Mouse (Mus musculus) stomach, embryonic 15.5 days (tissue): ENCODE measurements at regions not wholly inside any gene's neighbourhood (a gene's known extent, or its start where the extent isn't known, plus 50 kb on each side); places are given as distances from the start of the nearest gene placed in this dataset.

Experiments used
- ATAC-seq: fragments of 200-750 bp; cut with Nextera tagmentation; 2 replicates; pipeline ENCODE4 v1.8.0; 2017; ENCODE audit warnings: low read depth, moderate number of reproducible peaks, moderate TSS enrichment; ENCODE audit not compliant: insufficient read depth, low FRiP score
- H3K27ac ChIP-seq: fragments of 300-500 bp; sonication (generic); 2 replicates; pipeline ENCODE4 v1.5.1; 2015; ENCODE audit warnings: mild to moderate bottlenecking, inconsistent platforms
- H3K27me3 ChIP-seq: fragments of 300-500 bp; sonication (generic); replicated peaks from 2 replicates; pipeline ENCODE4 v1.6.1; 2015; ENCODE audit warnings: inconsistent platforms
- H3K36me3 ChIP-seq: fragments of 300-500 bp; sonication (generic); 2 replicates; pipeline ENCODE4 v1.6.1; 2015; ENCODE audit warnings: inconsistent platforms
- H3K4me1 ChIP-seq: fragments of 300-500 bp; sonication (generic); 2 replicates; pipeline ENCODE4 v1.6.1; 2015; ENCODE audit warnings: inconsistent platforms
- H3K4me2 ChIP-seq: fragments of 300-500 bp; sonication (generic); 2 replicates; pipeline ENCODE4 v1.6.1; 2015; ENCODE audit warnings: mild to moderate bottlenecking, inconsistent platforms
- H3K4me3 ChIP-seq: fragments of 300-500 bp; sonication (generic); replicated peaks from 2 replicates; pipeline ENCODE4 v1.5.1; 2015; ENCODE audit warnings: inconsistent platforms
- H3K9ac ChIP-seq: fragments of 300-500 bp; sonication (generic); 2 replicates; pipeline ENCODE4 v1.6.1; 2015; ENCODE audit warnings: inconsistent platforms
- H3K9me3 ChIP-seq: fragments of 300-500 bp; sonication (generic); 2 replicates; pipeline ENCODE4 v1.6.1; 2016; ENCODE audit warnings: inconsistent platforms
- WGBS: fragments of 180-500 bp; shearing (Covaris S2); methylation state at CpG from one replicate; pipeline ENCODE4 v1.1.7; 2015; 5-methylcytosine and 5-hydroxymethylcytosine counted together

GRCm38 (mm10) chr12:16151170-16151702, 334.5 kb upstream of the Trib2 start:
- no peak overlapping the region for H3K27ac ChIP-seq
- no peaks in the 10 kb centered on the region for H3K36me3 ChIP-seq
- no peaks in the 10 kb centered on the region for H3K27me3 ChIP-seq
- no peaks in the 10 kb centered on the region for H3K9me3 ChIP-seq
- no peak overlapping the region for H3K9ac ChIP-seq
- no peak overlapping the region for H3K4me2 ChIP-seq
- WGBS = 42% methylated on average over 5 of the region's 5 CpGs
- H3K4me3 ChIP-seq = no peak overlapping the region
- no peak for ATAC-seq
- H3K4me1 ChIP-seq = no peaks in the 10 kb centered on the region

GRCm38 (mm10) chr12:16146919-16147318, 330.2 kb upstream of the Trib2 start:
- Histone ChIP-seq H3K27ac (no peak overlapping the region), H3K4me3 (no peak overlapping the region), H3K9ac (no peak overlapping the region), H3K4me2 (no peak overlapping the region), H3K36me3 (no peaks in the 10 kb centered on the region), H3K27me3 (no peaks in the 10 kb centered on the region), H3K9me3 (no peaks in the 10 kb centered on the region), H3K4me1 (no peaks in the 10 kb centered on the region)
- ATAC-seq = no peak
- 67% methylated on average over 2 of the region's 2 CpGs for WGBS

DNA sequence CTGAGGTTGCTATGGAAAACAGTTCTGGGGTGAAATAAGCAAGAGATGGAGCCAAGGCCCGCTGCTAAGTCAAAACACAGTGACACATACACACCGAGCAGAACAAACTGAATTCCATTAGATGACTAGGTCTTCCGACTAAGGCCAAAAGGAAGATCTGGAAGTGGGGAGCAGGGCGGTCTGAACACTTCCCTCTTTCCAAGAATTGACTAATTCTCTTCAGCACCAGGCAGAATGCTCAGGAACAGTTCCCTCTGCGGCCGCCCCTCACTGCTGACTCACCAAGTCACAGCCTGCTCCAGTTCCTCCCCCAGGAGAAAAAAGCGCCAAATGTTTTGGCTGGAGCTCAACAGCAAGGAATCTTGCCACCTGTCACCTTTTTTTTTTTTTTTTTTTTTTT, 328.9 kb upstream of the Trib2 start:
- Histone ChIP-seq H3K27ac (no peak overlapping the region), H3K4me2 (no peak overlapping the region), H3K36me3 (no peaks in the 10 kb centered on the region), H3K9me3 (no peaks in the 10 kb centered on the region), H3K4me3 (no peak overlapping the region), H3K4me1 (no peaks in the 10 kb centered on the region), H3K27me3 (no peaks in the 10 kb centered on the region), H3K9ac (no peak overlapping the region)
- ATAC-seq = no peak
- WGBS = 63% methylated on average over 7 of the region's 7 CpGs

- Histone ChIP-seq H3K4me3 (no peak overlapping the region), H3K9ac (no peak overlapping the region), H3K36me3 (no peaks in the 10 kb centered on the region), H3K9me3 (no peaks in the 10 kb centered on the region), H3K27me3 (no peaks in the 10 kb centered on the region), H3K4me1 (no peaks in the 10 kb centered on the region), H3K4me2 (no peak overlapping the region), H3K27ac (no peak overlapping the region)
- no peak for ATAC-seq
- 75% methylated on average over 4 of the region's 4 CpGs for WGBS
Observed at GRCm38 (mm10) chr12:16141193-16141592, 324.5 kb upstream of the Trib2 start.

DNA sequence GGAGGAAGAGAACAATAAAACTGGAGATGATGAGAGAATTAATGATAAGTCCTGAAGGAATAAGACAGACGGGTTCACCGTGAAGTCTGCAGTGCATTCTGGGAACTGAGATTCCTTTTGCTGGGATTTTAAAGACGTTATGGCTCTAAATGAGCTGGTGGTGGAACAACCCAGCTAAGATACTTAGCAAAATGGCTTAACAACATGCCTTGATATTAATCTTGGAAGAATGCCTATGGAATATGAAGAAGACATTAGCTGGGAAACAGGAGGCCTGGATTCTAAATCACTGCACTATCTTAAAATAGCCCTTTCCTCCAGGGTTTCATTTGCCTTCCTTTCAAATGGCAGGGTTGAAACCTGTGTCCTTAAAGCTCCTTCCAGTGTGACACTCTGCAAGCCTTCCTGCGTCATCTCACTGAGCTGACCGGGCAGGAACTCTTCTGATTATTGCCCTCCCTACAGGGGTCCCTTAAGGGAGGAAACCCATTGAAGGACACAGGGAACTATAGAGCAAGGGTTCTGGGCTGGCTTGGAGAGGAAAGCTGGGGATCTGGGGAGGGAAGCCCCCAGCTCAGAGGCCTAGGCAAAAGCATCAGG, 323.9 kb upstream of the Trib2 start:
- Histone ChIP-seq H3K4me2 (no peak overlapping the region), H3K36me3 (no peaks in the 10 kb centered on the region), H3K27me3 (no peaks in the 10 kb centered on the region), H3K9ac (no peak overlapping the region), H3K9me3 (no peaks in the 10 kb centered on the region), H3K27ac (no peak overlapping the region), H3K4me3 (no peak overlapping the region), H3K4me1 (no peaks in the 10 kb centered on the region)
- ATAC-seq = no peak
- 72% methylated on average over 5 of the region's 5 CpGs for WGBS

GRCm38 (mm10) chr12:16139152-16139551, 322.4 kb upstream of the Trib2 start:
- no peak overlapping the region for H3K9ac ChIP-seq
- H3K4me2 ChIP-seq = no peak overlapping the region
- H3K27me3 ChIP-seq = no peaks in the 10 kb centered on the region
- ATAC-seq = no peak
- no peaks in the 10 kb centered on the region for H3K36me3 ChIP-seq
- H3K4me1 ChIP-seq = no peaks in the 10 kb centered on the region
- H3K9me3 ChIP-seq = no peaks in the 10 kb centered on the region
- no peak overlapping the region for H3K4me3 ChIP-seq
- WGBS = 62% methylated on average over 4 of the region's 4 CpGs
- no peak overlapping the region for H3K27ac ChIP-seq

DNA sequence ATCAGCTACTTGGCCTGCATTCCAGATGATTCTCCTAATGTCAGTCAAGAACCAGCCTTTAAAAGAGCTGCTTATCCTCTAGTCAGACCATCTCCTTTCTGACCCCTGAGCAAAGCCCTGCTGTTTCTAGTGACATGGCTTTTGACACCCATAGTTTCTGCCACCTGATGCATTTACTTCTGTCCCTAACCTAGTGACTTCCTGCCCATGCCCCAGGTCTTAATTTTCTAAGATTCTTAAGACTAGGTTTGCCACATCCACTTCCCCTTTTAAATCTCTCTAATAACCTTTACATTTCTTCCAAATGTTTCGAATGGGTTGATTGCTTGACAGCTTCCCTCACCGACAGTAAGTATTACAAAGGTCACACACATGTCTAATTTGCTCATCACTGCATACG, 321.1 kb upstream of the Trib2 start:
- Histone ChIP-seq H3K9me3 (no peaks in the 10 kb centered on the region), H3K27ac (no peak overlapping the region), H3K9ac (no peak overlapping the region), H3K36me3 (no peaks in the 10 kb centered on the region), H3K4me3 (no peak overlapping the region), H3K4me1 (no peaks in the 10 kb centered on the region), H3K4me2 (no peak overlapping the region), H3K27me3 (no peaks in the 10 kb centered on the region)
- 79% methylated on average over 3 of the region's 3 CpGs for WGBS
- no peak for ATAC-seq

- Histone ChIP-seq H3K4me3 (no peak overlapping the region), H3K9me3 (no peaks in the 10 kb centered on the region), H3K27me3 (no peaks in the 10 kb centered on the region), H3K9ac (no peak overlapping the region), H3K36me3 (no peaks in the 10 kb centered on the region), H3K4me2 (no peak overlapping the region), H3K4me1 (no peaks in the 10 kb centered on the region), H3K27ac (no peak overlapping the region)
- WGBS = 15% methylated on average over 5 of the region's 5 CpGs
- peak; percentile 53; the same call in 1 of the 2 replicates for ATAC-seq
Observed at GRCm38 (mm10) chr12:16136214-16136671, 319.5 kb upstream of the Trib2 start.

GRCm38 (mm10) chr12:16135602-16136213, 319.0 kb upstream of the Trib2 start:
- no peak overlapping the region for H3K9ac ChIP-seq
- H3K4me1 ChIP-seq = no peaks in the 10 kb centered on the region
- H3K4me2 ChIP-seq = no peak overlapping the region
- no peak for ATAC-seq
- no peaks in the 10 kb centered on the region for H3K36me3 ChIP-seq
- 53% methylated on average over 4 of the region's 4 CpGs for WGBS
- H3K27me3 ChIP-seq = no peaks in the 10 kb centered on the region
- no peaks in the 10 kb centered on the region for H3K9me3 ChIP-seq
- H3K27ac ChIP-seq = no peak overlapping the region
- H3K4me3 ChIP-seq = no peak overlapping the region

DNA sequence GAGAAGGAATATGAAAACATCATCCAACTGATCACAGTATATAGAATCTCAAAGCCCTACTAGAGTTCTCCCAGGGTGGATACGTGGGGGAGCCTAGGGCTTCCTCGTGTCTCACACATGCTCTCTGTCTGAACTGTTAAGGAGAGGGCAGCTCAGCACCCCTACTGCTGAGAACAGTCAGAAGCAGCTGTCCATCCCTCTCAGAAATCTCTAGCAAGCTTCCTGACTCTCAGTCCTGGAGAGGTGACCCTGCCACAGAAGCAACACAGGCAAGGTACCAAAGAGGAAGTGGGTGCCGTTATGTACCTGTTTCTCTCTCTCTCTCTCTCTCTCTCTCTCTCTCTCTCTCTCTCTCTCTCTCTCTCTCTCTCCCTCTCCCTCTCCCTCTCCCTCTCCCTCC, 317.7 kb upstream of the Trib2 start:
- Histone ChIP-seq H3K9ac (no peak overlapping the region), H3K4me1 (no peaks in the 10 kb centered on the region), H3K27ac (no peak overlapping the region), H3K4me3 (no peak overlapping the region), H3K27me3 (no peaks in the 10 kb centered on the region), H3K36me3 (no peaks in the 10 kb centered on the region), H3K4me2 (no peak overlapping the region), H3K9me3 (no peaks in the 10 kb centered on the region)
- ATAC-seq = no peak
- 64% methylated on average over 3 of the region's 3 CpGs for WGBS

GRCm38 (mm10) chr12:16133253-16133652, 316.5 kb upstream of the Trib2 start:
- 66% methylated on average over 3 of the region's 3 CpGs for WGBS
- H3K9me3 ChIP-seq = no peaks in the 10 kb centered on the region
- no peak overlapping the region for H3K4me3 ChIP-seq
- H3K4me1 ChIP-seq = no peaks in the 10 kb centered on the region
- H3K9ac ChIP-seq = no peak overlapping the region
- no peak overlapping the region for H3K4me2 ChIP-seq
- no peaks in the 10 kb centered on the region for H3K36me3 ChIP-seq
- no peaks in the 10 kb centered on the region for H3K27me3 ChIP-seq
- no peak for ATAC-seq
- no peak overlapping the region for H3K27ac ChIP-seq

DNA sequence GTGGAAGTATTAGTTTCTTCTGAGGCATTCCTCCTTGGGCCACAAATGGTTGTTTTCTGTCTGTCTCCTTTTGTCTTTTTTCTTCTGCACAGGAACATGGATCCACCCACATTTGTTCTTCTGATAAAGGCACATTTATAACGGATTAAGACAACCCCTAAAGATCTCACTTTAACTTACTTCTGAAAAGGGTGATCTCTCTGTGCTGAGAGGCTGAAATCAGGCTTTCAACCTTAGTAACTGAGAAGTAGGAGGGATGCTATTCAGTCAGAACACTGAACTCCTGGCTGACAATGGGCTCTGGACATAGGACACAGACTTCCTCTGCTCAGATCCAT, 315.0 kb upstream of the Trib2 start:
- no peak for ATAC-seq
- H3K4me3 ChIP-seq = no peak overlapping the region
- no peaks in the 10 kb centered on the region for H3K4me1 ChIP-seq
- WGBS = 54% methylated on average over 1 of the region's 1 CpGs
- no peaks in the 10 kb centered on the region for H3K36me3 ChIP-seq
- H3K9me3 ChIP-seq = no peaks in the 10 kb centered on the region
- no peak overlapping the region for H3K9ac ChIP-seq
- no peak overlapping the region for H3K27ac ChIP-seq
- H3K27me3 ChIP-seq = no peaks in the 10 kb centered on the region
- no peak overlapping the region for H3K4me2 ChIP-seq
